9 mouse cellular contexts compared by ENCODE assay signal in genomic region chr9:64057903-64058650, GRCm38 (mm10). TPM values are rescaled to one million over a fixed set of nuclear protein-coding genes. Genes with fewer than 3 reads are reported as not detected.
A peak's percentile ranks its signal among the peaks of the same experiment; 100 is the strongest.
DNase-seq lines count a peak whose midpoint lies in the region; ATAC-seq lines count a peak whose summit lies in the region.
"Had no signal": no experiment of that assay in that cellular context is flagged by ENCODE, and none has a peak within 500 bp of the region (broad histone marks: within the 10 kb centered on the region; RNA-seq: fewer than 3 reads in every experiment).

No protein-coding gene starts in this region.

- H3K9ac ChIP-seq in hindbrain, embryonic 16.5 days (ENCODE audit: low read depth, low read length) = peak overlapping the region; percentile 19; the same call in 1 of the 2 replicates
- H3K9ac ChIP-seq in midbrain, embryonic 16.5 days (ENCODE audit: low read depth, low read length) = no peak overlapping the region
- no peak overlapping the region for H3K9ac ChIP-seq in intestine, embryonic 16.5 days (ENCODE audit: low read depth, low read length)

- H3K27me3 ChIP-seq in hindbrain, embryonic 16.5 days (replicated peaks; ENCODE audit: control insufficient read depth, insufficient read depth, low read length) = peaks cover 13% of the 10 kb centered on the region
- H3K27me3 ChIP-seq in midbrain, embryonic 16.5 days (ENCODE audit: control insufficient read depth, insufficient read depth, low read depth, low read length) = peaks cover 6% of the 10 kb centered on the region
- H3K27me3 ChIP-seq in intestine, embryonic 16.5 days (replicated peaks; ENCODE audit: control insufficient read depth, insufficient read depth, low read length) = no peaks in the 10 kb centered on the region

- H3K4me2 ChIP-seq in hindbrain, embryonic 16.5 days (ENCODE audit: low read length) = no peak overlapping the region
- H3K4me2 ChIP-seq in midbrain, embryonic 16.5 days (ENCODE audit: low read length) = no peak overlapping the region
- H3K4me2 ChIP-seq in intestine, embryonic 16.5 days (ENCODE audit: low read depth, low read length) = no peak overlapping the region

- no peak overlapping the region for H3K4me3 ChIP-seq in hindbrain, embryonic 16.5 days (ENCODE audit: low read length)
- H3K4me3 ChIP-seq in midbrain, embryonic 16.5 days (ENCODE audit: low read depth, low read length) = no peak overlapping the region
- H3K4me3 ChIP-seq in intestine, embryonic 16.5 days (ENCODE audit: low read length) = no peak overlapping the region

- H3K27ac ChIP-seq in hindbrain, embryonic 16.5 days (ENCODE audit: low read depth, low read length) = peak overlapping the region; percentile 51; the same call in 1 of the 2 replicates
- H3K27ac ChIP-seq in midbrain, embryonic 16.5 days (ENCODE audit: low read length) = peak overlapping the region; percentile 60
- no peak overlapping the region for H3K27ac ChIP-seq in intestine, embryonic 16.5 days (ENCODE audit: low read length)

- no peaks in the 10 kb centered on the region for H3K9me3 ChIP-seq in hindbrain, embryonic 16.5 days (ENCODE audit: control insufficient read depth, low read length)
- no peaks in the 10 kb centered on the region for H3K9me3 ChIP-seq in midbrain, embryonic 16.5 days (replicated peaks; ENCODE audit: control insufficient read depth, low read length, poor library complexity, severe bottlenecking)
- H3K9me3 ChIP-seq in intestine, embryonic 16.5 days (ENCODE audit: control insufficient read depth, low read length) = no peaks in the 10 kb centered on the region

- peak; percentile 13 to 14 for DNase-seq in left cerebral cortex, postnatal 14 days (ENCODE audit: low spot score in 2 of 2)
- DNase-seq in left cerebral cortex, postnatal 36 days (ENCODE audit: low spot score in 2 of 2) = no peak
- DNase-seq in embryo, embryonic 9.5 days (ENCODE audit: extremely low spot score) = peak; percentile 65
- no peak for DNase-seq in left cerebral cortex, adult 11 months (ENCODE audit: low spot score)
- DNase-seq: cerebellum, adult 2 months had no signal

- no peaks in the 10 kb centered on the region for H3K36me3 ChIP-seq in hindbrain, embryonic 16.5 days (ENCODE audit: control insufficient read depth, insufficient read depth, low read length)
- H3K36me3 ChIP-seq in midbrain, embryonic 16.5 days (ENCODE audit: control insufficient read depth, insufficient read depth, low read length) = no peaks in the 10 kb centered on the region
- H3K36me3 ChIP-seq in intestine, embryonic 16.5 days (ENCODE audit: control insufficient read depth, insufficient read depth, low read length) = no peaks in the 10 kb centered on the region

- WGBS in hindbrain, embryonic 16.5 days = 47% methylated on average over 7 of the region's 7 CpGs
- WGBS in midbrain, embryonic 16.5 days = 38% methylated on average over 7 of the region's 7 CpGs
- 62% methylated on average over 7 of the region's 7 CpGs for WGBS in intestine, embryonic 16.5 days

- ATAC-seq in hindbrain, embryonic 16.5 days = peak; percentile 89
- peak; percentile 81 for ATAC-seq in midbrain, embryonic 16.5 days
- no peak for ATAC-seq in intestine, embryonic 16.5 days
- ATAC-seq in cerebellum, adult (ENCODE audit: insufficient number of reproducible peaks, low FRiP score, low TSS enrichment) = no peak

- intact Hi-C loops in left cerebral cortex, postnatal 14 days (cut with DNase I) = no loop called here
- intact Hi-C loops in left cerebral cortex, postnatal 36 days (cut with DNase I) = no loop called here

- peaks cover 15% of the 10 kb centered on the region for H3K4me1 ChIP-seq in hindbrain, embryonic 16.5 days (ENCODE audit: control insufficient read depth, insufficient read depth, low read depth, low read length)
- H3K4me1 ChIP-seq in midbrain, embryonic 16.5 days (ENCODE audit: control insufficient read depth, insufficient read depth, low read length) = peaks cover 14% of the 10 kb centered on the region
- peaks cover 24% of the 10 kb centered on the region for H3K4me1 ChIP-seq in intestine, embryonic 16.5 days (ENCODE audit: control insufficient read depth, insufficient read depth, low read length)

RNA-seq across cellular contexts. Expression of gene Smad6, which starts 36.2 kb away (rescaled TPM):
- 1 to 10 TPM; 1.8 to 2.3 TPM for total RNA-seq in left cerebral cortex, postnatal 14 days (2021)
- total RNA-seq in left cerebral cortex, postnatal 36 days (2021) = 1 to 10 TPM; 1.7 to 3.6 TPM
- polyA plus RNA-seq in hindbrain, embryonic 16.5 days (2015; fragmentation: Nextera tagmentation; extraction: Ambion mirVana) = 1.4 and 1.6 TPM in 2 replicates
- 0.99 and 1.0 TPM in 2 replicates for polyA plus RNA-seq in midbrain, embryonic 16.5 days (2015; fragmentation: Nextera tagmentation; extraction: Ambion mirVana)
- polyA plus RNA-seq in intestine, embryonic 16.5 days (2015; fragmentation: Nextera tagmentation; extraction: Ambion mirVana) = 3.9 and 8.1 TPM in 2 replicates

RNA-seq across cellular contexts. Expression of gene Lctl, which starts 58.9 kb away (rescaled TPM):
- not detected for total RNA-seq in left cerebral cortex, postnatal 14 days (2021)
- not detected for total RNA-seq in left cerebral cortex, postnatal 36 days (2021)
- not detected in 2 replicates for polyA plus RNA-seq in hindbrain, embryonic 16.5 days (2015; fragmentation: Nextera tagmentation; extraction: Ambion mirVana)
- polyA plus RNA-seq in midbrain, embryonic 16.5 days (2015; fragmentation: Nextera tagmentation; extraction: Ambion mirVana) = not detected in 2 replicates
- polyA plus RNA-seq in intestine, embryonic 16.5 days (2015; fragmentation: Nextera tagmentation; extraction: Ambion mirVana) = 0.15 and 0.40 TPM in 2 replicates

Comparison
In these comparisons a context has a peak if more than half of its experiments do, and no peak if none do; other contexts are left out.
1. DNase-seq: peak in left cerebral cortex, postnatal 14 days (2 of 2) and embryo, embryonic 9.5 days (single experiment); none in left cerebral cortex, postnatal 36 days (0 of 2) and left cerebral cortex, adult 11 months (single experiment).
2. ATAC-seq: peak in hindbrain, embryonic 16.5 days (single experiment) and midbrain, embryonic 16.5 days (single experiment); none in intestine, embryonic 16.5 days (single experiment) and cerebellum, adult (single experiment).